Mouse (Mus musculus): ENCODE data around the gene Btbd11. TPM values are rescaled to one million over a fixed set of nuclear protein-coding genes. Genes with fewer than 3 reads are reported as not detected.

Btbd11 gene
- total RNA-seq, 2 experiments from 2014 or later = 1.1 to 1.3 TPM

- no peak for ATAC-seq (replicated peaks; ENCODE audit: low FRiP score, poor library complexity, severe bottlenecking)
Measured at GRCm38 (mm10) chr10:85512808-85513207, 126.2 kb downstream of the Btbd11 start.

DNA sequence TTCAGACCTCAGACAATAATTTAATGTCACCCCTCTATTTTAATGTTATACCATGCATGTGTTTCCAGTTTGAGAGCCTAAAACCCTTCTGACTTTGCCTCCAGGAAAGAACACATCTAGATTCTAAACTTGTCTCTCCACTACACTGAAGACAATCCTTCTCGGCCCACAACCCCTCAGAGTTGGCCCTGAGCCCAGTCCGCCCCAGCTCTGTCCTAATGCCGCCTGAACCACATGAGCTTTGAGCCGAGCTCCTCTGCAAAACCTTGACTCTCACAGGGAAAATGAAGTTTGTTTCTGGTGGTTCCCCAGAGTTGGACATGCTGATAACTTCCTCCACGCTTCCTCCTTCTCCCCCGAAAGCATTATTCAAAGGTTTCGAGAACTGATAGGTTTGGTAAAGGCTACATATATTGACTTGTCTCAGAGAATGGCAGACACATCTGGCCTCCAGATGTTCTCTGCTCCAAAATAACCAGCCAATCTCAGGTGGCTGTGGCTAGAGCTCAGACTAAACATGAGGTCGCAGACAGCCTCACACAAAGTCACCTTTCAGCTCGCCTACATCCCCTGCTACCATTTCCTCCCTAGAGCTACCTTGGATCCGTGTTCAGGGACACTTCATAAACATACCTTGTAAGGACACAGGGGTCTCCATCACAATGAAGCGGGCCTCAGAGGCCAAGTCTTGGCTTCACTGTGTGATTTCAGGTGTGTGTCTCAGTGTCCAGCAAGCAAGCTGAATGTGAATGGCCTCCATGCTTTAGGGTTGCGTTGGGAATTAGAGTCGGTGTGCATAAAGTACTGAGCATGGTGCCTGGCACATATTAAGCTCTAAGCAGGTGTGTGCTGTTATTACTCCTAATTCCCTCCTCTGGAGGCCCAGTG lies 130.9 kb downstream of the Btbd11 start:
- ATAC-seq (replicated peaks; ENCODE audit: low FRiP score, poor library complexity, severe bottlenecking) = no peak

DNA sequence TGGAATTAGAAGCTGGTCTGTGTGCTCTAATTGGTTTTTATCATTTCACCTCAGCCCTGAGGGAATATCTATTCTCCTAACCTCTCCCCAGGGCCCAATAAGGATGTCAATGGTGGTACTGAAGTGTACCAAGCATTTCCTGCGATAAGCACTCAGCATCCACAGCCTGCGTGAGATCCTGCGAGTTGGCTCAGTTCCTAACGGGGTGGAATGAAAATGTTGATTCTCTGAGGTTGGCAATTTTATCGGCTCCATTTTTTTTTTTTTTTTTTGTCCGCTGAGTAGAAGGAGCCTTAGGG lies 131.4 kb downstream of the Btbd11 start:
- ATAC-seq (replicated peaks; ENCODE audit: low FRiP score, poor library complexity, severe bottlenecking) = no peak

DNA sequence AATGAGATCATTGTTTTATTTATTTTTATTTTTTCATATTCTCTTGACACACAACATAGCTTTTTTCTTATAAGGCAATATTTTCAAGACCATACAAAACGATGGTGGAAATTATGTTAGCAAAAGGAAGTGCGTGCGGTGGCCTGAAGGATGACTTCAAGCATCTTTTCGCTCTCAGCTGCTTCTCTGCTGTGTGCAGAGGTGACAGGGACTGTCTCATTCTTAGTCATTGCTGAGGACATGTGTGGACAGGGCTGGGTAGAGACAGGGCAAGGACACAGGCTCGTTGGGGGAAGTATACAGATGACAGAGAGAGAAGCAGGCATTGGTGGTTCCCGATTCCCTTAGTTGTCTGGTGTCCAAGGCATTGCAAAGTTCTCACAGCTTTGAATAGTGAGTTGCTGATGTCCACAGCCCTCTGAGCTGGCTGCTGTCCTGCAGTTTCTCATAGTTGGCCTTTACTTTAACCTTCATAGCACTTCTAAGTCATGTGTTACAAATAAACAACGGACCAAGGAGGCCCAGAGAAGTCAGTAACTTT lies 135.7 kb downstream of the Btbd11 start:
- ATAC-seq (replicated peaks; ENCODE audit: low FRiP score, poor library complexity, severe bottlenecking) = no peak

DNA sequence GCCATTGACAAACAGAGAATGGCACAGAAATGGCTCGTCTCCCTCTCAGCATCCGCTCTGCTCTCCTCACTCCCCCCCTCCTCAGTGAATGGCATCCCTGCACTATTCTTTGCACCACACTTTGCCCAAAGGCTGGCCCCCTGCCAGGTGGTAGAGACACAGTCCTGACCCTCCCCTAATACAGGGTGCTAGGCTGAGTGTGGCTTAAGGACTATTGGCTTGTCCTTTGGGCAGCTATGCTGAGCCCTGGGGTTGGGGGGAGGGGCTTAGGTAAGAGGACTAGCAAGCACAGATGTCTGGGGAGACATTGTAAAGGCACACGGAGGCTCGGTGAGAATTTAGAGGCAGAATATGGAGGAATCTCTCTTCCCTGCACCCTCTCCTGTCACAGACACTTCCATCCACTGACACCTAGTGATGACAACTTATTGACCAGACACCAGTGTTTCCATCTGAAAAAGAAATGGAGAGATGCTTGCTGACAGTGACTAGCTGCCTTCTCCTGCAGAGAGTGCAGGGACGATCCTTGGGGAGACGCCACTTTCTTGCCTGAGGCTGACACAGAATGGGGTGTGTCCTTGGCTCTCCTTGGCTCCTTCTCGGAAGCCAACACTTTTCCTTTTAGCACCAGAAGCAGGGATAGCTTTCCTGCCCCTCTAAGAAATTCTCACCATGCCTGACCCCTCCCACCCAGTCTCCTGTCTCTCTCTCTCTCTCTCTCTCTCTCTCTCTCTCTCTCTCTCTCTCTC lies 138.8 kb downstream of the Btbd11 start:
- no peak for ATAC-seq (replicated peaks; ENCODE audit: low FRiP score, poor library complexity, severe bottlenecking)

- no peak for ATAC-seq (replicated peaks; ENCODE audit: low FRiP score, poor library complexity, severe bottlenecking)
Measured at GRCm38 (mm10) chr10:85526657-85527056, 140.0 kb downstream of the Btbd11 start.

- ATAC-seq (replicated peaks; ENCODE audit: low FRiP score, poor library complexity, severe bottlenecking) = no peak
Measured at GRCm38 (mm10) chr10:85527722-85528121, 141.1 kb downstream of the Btbd11 start.

DNA sequence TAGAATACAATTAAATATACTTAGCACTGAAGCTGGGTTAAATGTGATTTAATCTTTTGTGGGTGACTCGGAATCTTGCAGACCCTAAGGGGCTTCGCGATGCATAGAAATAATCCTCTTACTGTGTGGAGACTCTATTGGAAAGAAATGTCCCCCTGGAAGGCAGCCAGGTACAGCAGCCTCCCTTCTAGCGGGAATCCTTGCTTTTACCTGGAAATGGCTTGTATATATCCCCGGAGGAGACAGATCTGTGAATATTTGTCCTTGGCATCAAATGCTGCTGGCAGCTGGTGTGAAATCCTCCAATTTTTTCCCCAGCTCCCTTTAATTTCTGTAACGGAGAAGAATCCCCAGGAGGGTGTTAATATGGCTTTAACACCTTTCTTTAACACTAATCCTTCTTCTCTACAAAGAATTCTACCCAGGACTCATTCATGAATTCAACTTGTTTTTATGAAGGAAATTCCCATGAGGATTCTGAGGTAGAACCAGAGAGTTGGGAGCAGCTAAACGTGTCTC lies 146.6 kb downstream of the Btbd11 start:
- no peak for ATAC-seq (replicated peaks; ENCODE audit: low FRiP score, poor library complexity, severe bottlenecking)

GRCm38 (mm10) chr10:85538051-85538753 lies 151.6 kb downstream of the Btbd11 start:
- no peak for ATAC-seq (replicated peaks; ENCODE audit: low FRiP score, poor library complexity, severe bottlenecking)

DNA sequence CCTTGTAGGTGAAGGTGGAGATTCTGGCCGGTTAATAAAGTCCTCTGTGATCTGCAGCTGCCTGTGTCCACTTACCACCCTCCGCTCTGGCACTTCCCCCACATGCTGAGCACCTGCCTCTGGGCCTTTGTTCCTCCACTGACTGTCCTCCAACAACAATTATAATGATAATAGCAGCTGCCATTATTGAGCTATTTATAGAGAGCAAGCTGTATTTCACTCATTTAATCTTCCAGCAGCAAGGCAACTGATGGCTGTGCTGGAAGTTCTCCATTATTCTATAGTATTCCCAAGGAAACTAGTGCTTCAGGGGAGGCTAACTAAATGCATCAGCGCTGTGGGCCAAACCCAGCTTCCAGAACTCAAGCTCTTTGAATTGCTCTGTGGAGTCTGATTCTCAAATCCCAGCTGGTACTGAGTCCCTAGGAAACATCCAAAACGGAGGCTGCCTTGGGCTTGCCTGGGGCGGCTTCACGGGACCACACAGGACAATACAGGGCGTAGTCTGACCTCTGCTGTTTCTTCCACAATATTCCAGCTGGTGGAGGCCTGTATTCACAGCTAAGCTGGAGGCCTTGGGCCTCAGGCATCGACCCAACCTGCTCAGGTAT lies 153.0 kb downstream of the Btbd11 start:
- ATAC-seq (replicated peaks; ENCODE audit: low FRiP score, poor library complexity, severe bottlenecking) = no peak

DNA sequence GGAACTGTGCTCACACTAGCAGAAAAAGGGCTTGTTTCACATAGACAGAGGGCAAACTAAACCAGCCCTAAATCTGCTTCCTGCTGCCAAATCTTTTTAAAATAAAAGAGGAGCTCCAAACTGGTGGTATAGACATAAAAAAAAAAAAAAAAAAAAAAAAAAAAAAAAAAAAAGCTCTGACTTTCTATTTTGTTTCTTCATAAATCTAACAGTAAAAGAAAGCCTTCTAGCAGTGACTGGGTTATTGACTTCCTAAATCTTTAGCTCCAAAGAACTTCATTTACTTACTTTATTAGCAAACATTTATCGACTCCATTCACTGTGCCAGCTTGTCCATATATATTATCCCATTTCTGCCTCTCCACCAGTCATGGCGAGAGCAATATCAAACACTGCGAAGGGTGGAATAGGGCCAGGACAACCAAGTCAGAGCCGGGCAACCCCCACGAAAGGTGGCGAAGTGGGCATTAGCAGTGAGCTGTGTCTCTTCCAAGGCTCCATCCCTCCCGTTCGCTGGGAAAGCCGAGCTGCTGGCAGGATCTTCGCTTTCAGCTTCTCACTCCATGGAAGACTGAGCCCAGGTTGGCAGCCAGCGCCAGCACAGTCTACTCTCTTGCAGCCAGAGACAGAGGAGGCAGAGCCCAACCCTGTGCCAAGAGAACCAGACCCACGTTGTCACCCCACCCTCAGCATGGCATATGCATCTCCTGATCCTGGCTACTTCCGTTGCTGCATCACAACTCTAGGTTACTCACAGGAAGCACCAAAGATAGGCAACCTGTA lies 153.9 kb downstream of the Btbd11 start:
- no peak for ATAC-seq (replicated peaks; ENCODE audit: low FRiP score, poor library complexity, severe bottlenecking)

GRCm38 (mm10) chr10:85541481-85541880 lies 154.9 kb downstream of the Btbd11 start:
- ATAC-seq (replicated peaks; ENCODE audit: low FRiP score, poor library complexity, severe bottlenecking) = no peak

DNA sequence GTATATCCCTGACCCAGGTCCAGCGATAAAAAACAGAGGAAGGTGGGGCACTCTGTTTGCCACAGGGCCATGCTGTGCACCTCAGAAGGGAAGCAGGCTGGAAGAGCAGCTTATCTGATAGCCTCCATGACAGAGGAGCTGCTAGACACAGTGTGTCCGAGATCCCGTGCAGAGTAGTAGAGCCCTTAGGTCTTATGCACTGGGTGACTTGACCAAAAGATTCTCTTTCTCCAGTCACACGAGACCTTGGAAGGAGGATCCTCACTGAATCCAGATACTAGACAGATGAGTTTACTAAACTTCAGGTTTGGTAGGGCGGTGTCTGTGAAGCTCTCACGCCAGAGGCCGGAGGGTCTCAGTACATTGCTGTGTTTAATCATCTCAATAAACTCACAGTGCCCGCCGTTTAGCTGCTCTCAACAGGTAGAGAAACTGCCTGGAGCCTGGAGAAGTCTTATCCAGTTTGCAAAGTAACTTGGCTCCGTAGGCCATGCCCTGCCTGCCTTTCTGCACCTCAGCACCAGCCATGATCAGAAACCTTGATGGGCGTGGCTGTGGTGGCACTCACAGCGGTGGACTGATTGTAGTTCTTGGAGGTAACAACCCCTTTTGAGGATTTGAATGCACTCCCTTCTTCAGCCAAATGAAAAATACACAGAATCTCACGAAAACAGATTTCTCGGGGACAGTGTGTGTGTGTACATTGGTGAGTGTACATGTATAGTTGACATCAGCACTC lies 155.4 kb downstream of the Btbd11 start:
- no peak for ATAC-seq (replicated peaks; ENCODE audit: low FRiP score, poor library complexity, severe bottlenecking)

GRCm38 (mm10) chr10:85543281-85543680 lies 156.7 kb downstream of the Btbd11 start:
- ATAC-seq (replicated peaks; ENCODE audit: low FRiP score, poor library complexity, severe bottlenecking) = no peak

GRCm38 (mm10) chr10:85544991-85545390 lies 158.4 kb downstream of the Btbd11 start:
- no peak for ATAC-seq (replicated peaks; ENCODE audit: low FRiP score, poor library complexity, severe bottlenecking)

DNA sequence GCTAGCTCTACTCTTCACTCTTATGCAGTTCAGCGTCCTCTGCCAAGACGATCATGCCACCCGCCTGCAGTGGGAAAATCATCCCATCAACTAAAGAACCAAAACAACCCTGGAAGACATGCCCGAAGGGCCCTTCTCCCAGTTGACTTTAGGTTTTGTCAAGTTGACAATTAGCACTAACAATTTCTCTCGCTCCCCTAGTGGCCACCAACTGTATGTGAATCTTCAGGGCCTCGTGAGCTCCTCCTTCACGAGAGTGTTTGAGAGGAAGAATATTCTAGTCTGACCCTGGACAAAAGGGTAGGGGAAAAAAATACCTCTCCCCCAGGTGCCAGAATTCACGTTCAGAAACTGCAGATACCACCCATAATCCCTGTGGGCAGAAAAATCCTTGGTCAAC lies 168.6 kb downstream of the Btbd11 start:
- ATAC-seq (replicated peaks; ENCODE audit: low FRiP score, poor library complexity, severe bottlenecking) = no peak

DNA sequence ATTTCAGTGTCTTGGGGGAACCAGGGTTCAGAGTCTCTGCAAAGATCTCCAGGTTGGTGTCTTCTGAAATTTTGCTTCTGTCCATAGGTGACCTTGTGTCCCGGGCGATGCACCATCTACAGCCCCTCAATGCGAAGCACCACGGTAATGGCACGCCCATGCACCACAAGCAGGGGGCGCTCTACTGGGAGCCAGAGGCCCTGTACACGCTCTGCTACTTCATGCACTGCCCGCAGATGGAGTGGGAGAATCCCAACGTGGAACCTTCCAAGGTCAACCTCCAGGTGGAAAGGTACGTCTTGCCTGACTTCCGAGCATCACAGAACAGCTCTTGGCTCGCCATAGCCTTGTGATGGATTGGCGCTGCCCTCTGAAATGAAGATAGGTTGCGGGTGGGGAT lies 174.8 kb downstream of the Btbd11 start:
- no peak for ATAC-seq (replicated peaks; ENCODE audit: low FRiP score, poor library complexity, severe bottlenecking)

GRCm38 (mm10) chr10:85571456-85571855 lies 184.8 kb downstream of the Btbd11 start:
- ATAC-seq (replicated peaks; ENCODE audit: low FRiP score, poor library complexity, severe bottlenecking) = no peak

Measured in erythroid progenitor cell, adult 5-6 weeks (primary cell).